Mouse (Mus musculus): ENCODE measurements at regions not wholly inside any gene's neighbourhood (a gene's known extent, or its start where the extent isn't known, plus 50 kb on each side); places are given as distances from the start of the nearest gene placed in this dataset.

DNA sequence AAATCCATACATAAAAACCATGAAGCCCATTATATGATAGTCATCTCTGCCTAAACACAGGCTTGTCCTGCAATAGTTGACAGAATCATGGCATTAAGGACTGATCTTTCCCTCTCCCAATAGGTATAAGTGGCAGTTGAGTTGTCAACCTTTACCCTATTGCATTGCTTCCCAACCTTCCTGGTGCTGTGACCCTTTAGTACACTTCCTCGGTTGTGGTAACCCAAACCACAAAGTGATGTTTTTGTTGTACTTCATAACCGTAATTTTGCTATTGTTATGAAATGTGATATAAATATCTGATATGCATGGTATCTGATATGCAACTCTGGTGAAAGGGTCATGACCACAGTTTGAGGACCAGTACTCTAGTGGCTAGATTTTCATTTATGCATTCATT, 61.4 kb downstream of the Gm4340 start:
- no peak for DNase-seq (ENCODE audit: low spot score)

DNA sequence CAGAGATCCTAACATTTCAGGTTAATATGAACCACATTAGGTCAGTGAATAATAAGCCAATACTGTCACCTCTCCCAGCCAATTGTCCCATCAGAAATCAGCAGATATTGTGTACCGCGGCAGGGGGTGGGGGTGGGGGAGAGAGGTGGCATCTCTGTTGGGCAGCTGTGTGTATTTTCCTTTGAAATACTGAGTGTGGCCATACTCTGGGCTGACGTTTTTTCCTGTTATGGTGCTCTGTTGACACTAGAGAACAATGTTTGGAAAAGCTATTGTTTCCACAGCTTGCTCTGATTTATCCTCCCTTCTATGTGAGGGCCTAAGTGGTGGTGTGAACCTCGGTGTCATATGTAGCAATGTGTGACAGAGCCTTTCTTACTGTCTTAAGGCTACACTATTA, 81.0 kb downstream of the Gm4340 start:
- DNase-seq (ENCODE audit: low spot score) = no peak

- peak; percentile 8 for DNase-seq (ENCODE audit: low spot score)
Measured at GRCm38 (mm10) chr10:104299146-104299545, 105.3 kb downstream of the Gm4340 start.
